Mouse (Mus musculus) thymus, adult 2 months (tissue): ENCODE measurements around the gene Nop9.

Source experiments
- CTCF ChIP-seq: fragments of 200-500 bp; IDR thresholded peaks from 2 replicates; pipeline ENCODE4 v1.5.1; 2012; ENCODE audit warnings: mild to moderate bottlenecking, control low read depth, low read length, moderate library complexity, borderline replicate concordance; ENCODE audit not compliant: control insufficient read depth, poor library complexity, insufficient read depth; ENCODE audit errors: extremely low read depth
- POLR2A ChIP-seq: fragments of 200-500 bp; IDR thresholded peaks from 2 replicates; pipeline ENCODE4 v1.6.1; 2012; ENCODE audit warnings: mild to moderate bottlenecking, low read length, control low read depth, moderate library complexity; ENCODE audit not compliant: control insufficient read depth, poor library complexity, insufficient read depth; ENCODE audit errors: extremely low read depth

DNA sequence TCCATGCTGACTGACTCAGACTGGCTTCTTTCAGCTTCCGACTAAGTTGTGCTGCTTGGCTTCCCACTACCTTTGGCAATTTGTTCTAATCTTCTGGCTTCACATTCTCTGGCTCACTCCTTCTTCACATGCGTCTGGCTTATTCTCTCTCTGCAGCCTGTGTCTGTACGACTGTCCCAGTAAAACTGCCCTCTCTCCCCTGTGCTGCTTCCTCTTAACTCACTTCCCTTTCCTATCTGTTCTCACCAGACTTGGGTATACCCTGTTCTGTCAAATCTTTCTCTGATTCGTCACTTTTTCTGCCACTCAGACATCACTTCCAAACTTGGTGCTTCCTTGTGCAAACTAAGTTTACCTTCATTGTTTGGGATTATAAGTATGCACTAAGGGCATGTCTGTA lies 48.3 kb upstream of the Nop9 start:
- TF ChIP-seq CTCF (no peak), POLR2A (no peak)
